Mouse (Mus musculus) kidney, embryonic 16.5 days (tissue): ENCODE results near the gene Acot7. TPM values are rescaled to one million over a fixed set of nuclear protein-coding genes. Genes with fewer than 3 reads are reported as not detected.

Experiments used
- ATAC-seq: fragments of 200-750 bp; cut with Nextera tagmentation; 2 replicates; pipeline ENCODE4 v1.8.0; 2017; ENCODE audit warnings: moderate TSS enrichment; ENCODE audit not compliant: low FRiP score, low TSS enrichment
- H3K27ac ChIP-seq: fragments of 300-500 bp; sonication (generic); 2 replicates; pipeline ENCODE4 v1.5.1; 2014; ENCODE audit warnings: low read length
- H3K27me3 ChIP-seq: fragments of 300-500 bp; sonication (generic); 2 replicates; pipeline ENCODE4 v1.6.1; 2014; ENCODE audit warnings: low read length, control low read depth, mixed read lengths; ENCODE audit not compliant: insufficient read depth
- H3K36me3 ChIP-seq: fragments of 300-500 bp; sonication (generic); 2 replicates; pipeline ENCODE4 v1.6.1; 2014; ENCODE audit warnings: low read length, control low read depth, mixed read lengths; ENCODE audit not compliant: insufficient read depth
- H3K4me1 ChIP-seq: fragments of 300-500 bp; sonication (generic); 2 replicates; pipeline ENCODE4 v1.6.1; 2014; ENCODE audit warnings: low read length, control low read depth, mixed read lengths; ENCODE audit not compliant: insufficient read depth
- H3K4me2 ChIP-seq: fragments of 300-500 bp; sonication (generic); replicated peaks from 2 replicates; pipeline ENCODE4 v1.6.1; 2014; ENCODE audit warnings: low read depth, low read length
- H3K4me3 ChIP-seq: fragments of 300-500 bp; sonication (generic); 2 replicates; pipeline ENCODE4 v1.5.1; 2014; ENCODE audit warnings: mild to moderate bottlenecking, low read length
- H3K9ac ChIP-seq: fragments of 300-500 bp; sonication (generic); replicated peaks from 2 replicates; pipeline ENCODE4 v1.6.1; 2014; ENCODE audit warnings: low read length
- H3K9me3 ChIP-seq: fragments of 300-500 bp; sonication (generic); 2 replicates; pipeline ENCODE4 v1.6.1; 2016; ENCODE audit warnings: low read length, control low read depth
- WGBS: fragments of 180-500 bp; shearing (Covaris S2); extraction: QIAGEN DNeasy Blood & Tissue Kit; methylation state at CpG from one replicate; pipeline ENCODE4 v1.1.7; 2014; 5-methylcytosine and 5-hydroxymethylcytosine counted together
- polyA plus RNA-seq: library from polyadenylated mRNA; unstranded; fragments of >200 nt; fragmentation: Nextera tagmentation; extraction: Ambion mirVana; gene quantifications from 2 replicates; pipeline ENCODE4 v1.2.1, GENCODE M21; 2015

The Acot7 gene
- polyA plus RNA-seq, 1 experiment from 2014 or later: 76.4 TPM

GRCm38 (mm10) chr4:152273191-152273590, 95.3 kb downstream of the Acot7 start:
- no peaks in the 10 kb centered on the region for H3K36me3 ChIP-seq
- H3K4me1 ChIP-seq: peaks cover 35% of the 10 kb centered on the region
- H3K9me3 ChIP-seq: no peaks in the 10 kb centered on the region
- peak overlapping the region; percentile 81 for H3K27ac ChIP-seq
- H3K27me3 ChIP-seq: no peaks in the 10 kb centered on the region
- peak overlapping the region; percentile 97; the same call in 1 of the 2 replicates for H3K4me2 ChIP-seq
- peak; percentile 33 for ATAC-seq
- no peak overlapping the region for H3K9ac ChIP-seq
- no peak overlapping the region for H3K4me3 ChIP-seq
- 25% methylated on average over 3 of the region's 3 CpGs for WGBS

- peaks cover 35% of the 10 kb centered on the region for H3K4me1 ChIP-seq
- ATAC-seq: peak; percentile 81
- WGBS: under 1% methylated on average over 43 of the region's 48 CpGs
Measured at GRCm38 (mm10) chr4:152273621-152274236, 95.8 kb downstream of the Acot7 start, which contains the start of gene Gpr153. Gpr153 (plus strand) TSS chr4:152274232.

GRCm38 (mm10) chr4:152274681-152275131, 96.8 kb downstream of the Acot7 start:
- peak overlapping the region; percentile 64 for H3K4me3 ChIP-seq
- peaks cover 35% of the 10 kb centered on the region for H3K4me1 ChIP-seq
- peak overlapping the region; percentile 79 for H3K9ac ChIP-seq
- ATAC-seq: peak; percentile 41
- H3K27me3 ChIP-seq: no peaks in the 10 kb centered on the region
- no peaks in the 10 kb centered on the region for H3K36me3 ChIP-seq
- peak overlapping the region; percentile 97 for H3K4me2 ChIP-seq
- WGBS: 1% methylated on average over 20 of the region's 20 CpGs
- H3K27ac ChIP-seq: peak overlapping the region; percentile 81
- no peaks in the 10 kb centered on the region for H3K9me3 ChIP-seq

More at GRCm38 (mm10) chr4:152273621-152274236, 95.8 kb downstream of the Acot7 start, which contains the start of gene Gpr153:
- peak within 1 kb of the TSS; percentile 64 for H3K4me3 ChIP-seq
- H3K4me2 ChIP-seq: peak within 1 kb of the TSS; percentile 97
- no peaks in the 10 kb centered on the region for H3K9me3 ChIP-seq
- no peaks in the 10 kb centered on the region for H3K36me3 ChIP-seq
- no peaks in the 10 kb centered on the region for H3K27me3 ChIP-seq
- peak within 1 kb of the TSS; percentile 79 for H3K9ac ChIP-seq
- H3K27ac ChIP-seq: peak within 1 kb of the TSS; percentile 81

- H3K4me1 ChIP-seq: peaks cover 34% of the 10 kb centered on the region
- WGBS: 53% methylated on average over 10 of the region's 10 CpGs
- H3K9me3 ChIP-seq: no peaks in the 10 kb centered on the region
- H3K9ac ChIP-seq: no peak overlapping the region
- peaks cover 12% of the 10 kb centered on the region for H3K27me3 ChIP-seq
- no peak overlapping the region for H3K4me2 ChIP-seq
- H3K27ac ChIP-seq: no peak overlapping the region
- 0 out of 2 replicates have a peak, but pooled peaks cover 2% of the 10 kb centered on the region for H3K36me3 ChIP-seq
- ATAC-seq: no peak
- H3K4me3 ChIP-seq: no peak overlapping the region
Measured at GRCm38 (mm10) chr4:152276389-152277347, 98.7 kb downstream of the Acot7 start.

GRCm38 (mm10) chr4:152277916-152278315, 100.0 kb downstream of the Acot7 start:
- H3K27ac ChIP-seq: no peak overlapping the region
- WGBS: 72% methylated on average over 2 of the region's 2 CpGs

GRCm38 (mm10) chr4:152278986-152279385, 101.1 kb downstream of the Acot7 start:
- H3K27ac ChIP-seq: no peak overlapping the region
- no peaks in the 10 kb centered on the region for H3K9me3 ChIP-seq
- no peak overlapping the region for H3K4me2 ChIP-seq
- H3K27me3 ChIP-seq: peaks cover 34% of the 10 kb centered on the region
- 89% methylated on average over 23 of the region's 23 CpGs for WGBS
- no peak overlapping the region for H3K9ac ChIP-seq
- 0 out of 2 replicates have a peak, but pooled peaks cover 2% of the 10 kb centered on the region for H3K36me3 ChIP-seq
- peaks cover 20% of the 10 kb centered on the region for H3K4me1 ChIP-seq
- no peak for ATAC-seq
- no peak overlapping the region for H3K4me3 ChIP-seq

More at GRCm38 (mm10) chr4:152277916-152278315, 100.0 kb downstream of the Acot7 start:
- Histone ChIP-seq H3K4me1 (peaks cover 25% of the 10 kb centered on the region), H3K4me3 (no peak overlapping the region), H3K9ac (no peak overlapping the region), H3K36me3 (0 out of 2 replicates have a peak, but pooled peaks cover 2% of the 10 kb centered on the region), H3K27me3 (peaks cover 24% of the 10 kb centered on the region), H3K9me3 (no peaks in the 10 kb centered on the region), H3K4me2 (no peak overlapping the region)
- ATAC-seq: no peak

GRCm38 (mm10) chr4:152281601-152282000, 103.7 kb downstream of the Acot7 start:
- no peak overlapping the region for H3K9ac ChIP-seq
- WGBS: 54% methylated on average over 15 of the region's 15 CpGs
- H3K9me3 ChIP-seq: no peaks in the 10 kb centered on the region
- peaks cover 16% of the 10 kb centered on the region for H3K4me1 ChIP-seq
- H3K4me3 ChIP-seq: no peak overlapping the region
- no peak; the same call in 1 of the 2 replicates for ATAC-seq
- H3K27ac ChIP-seq: no peak overlapping the region
- peaks cover 60% of the 10 kb centered on the region for H3K27me3 ChIP-seq
- no peak overlapping the region for H3K4me2 ChIP-seq
- 0 out of 2 replicates have a peak, but pooled peaks cover 2% of the 10 kb centered on the region for H3K36me3 ChIP-seq

- Histone ChIP-seq H3K4me3 (peak overlapping the region; percentile 35), H3K9me3 (no peaks in the 10 kb centered on the region), H3K9ac (0 out of 2 replicates have a peak overlapping the region, but pooled peaks have one; percentile 46), H3K4me2 (peak overlapping the region; percentile 55), H3K36me3 (0 out of 2 replicates have a peak, but pooled peaks cover 2% of the 10 kb centered on the region), H3K27me3 (peaks cover 71% of the 10 kb centered on the region), H3K4me1 (peaks cover 19% of the 10 kb centered on the region), H3K27ac (no peak overlapping the region)
- ATAC-seq: 0 out of 2 replicates have a peak, but pooled peaks have one; percentile 1
- 14% methylated on average over 32 of the region's 34 CpGs for WGBS
Measured at GRCm38 (mm10) chr4:152282721-152283120, 104.8 kb downstream of the Acot7 start.

- peak; percentile 85 for ATAC-seq
- Histone ChIP-seq H3K9ac (0 out of 2 replicates have a peak overlapping the region, but pooled peaks have one; percentile 46), H3K4me2 (peak overlapping the region; percentile 55), H3K4me3 (peak overlapping the region; percentile 35), H3K27me3 (peaks cover 77% of the 10 kb centered on the region), H3K27ac (no peak overlapping the region), H3K36me3 (0 out of 2 replicates have a peak, but pooled peaks cover 2% of the 10 kb centered on the region), H3K4me1 (peaks cover 19% of the 10 kb centered on the region), H3K9me3 (no peaks in the 10 kb centered on the region)
- 7% methylated on average over 68 of the region's 70 CpGs for WGBS
Measured at GRCm38 (mm10) chr4:152283186-152283950, 105.4 kb downstream of the Acot7 start.
